Mouse (Mus musculus) B cell, adult 67 days (primary cell): ENCODE data around the gene Trpc1. TPM values are rescaled to one million over a fixed set of nuclear protein-coding genes. Genes with fewer than 3 reads are reported as not detected.

ENCODE experiments used
- total RNA-seq, 2 experiments: library from RNA; stranded (reverse); gene quantifications; 4 replicates each; pipeline ENCODE4 v1.2.4; 2023

Gene Trpc1
- total RNA-seq = under 1 TPM in 1 of 2 experiments, not detected in 1; 0.44 TPM

DNA sequence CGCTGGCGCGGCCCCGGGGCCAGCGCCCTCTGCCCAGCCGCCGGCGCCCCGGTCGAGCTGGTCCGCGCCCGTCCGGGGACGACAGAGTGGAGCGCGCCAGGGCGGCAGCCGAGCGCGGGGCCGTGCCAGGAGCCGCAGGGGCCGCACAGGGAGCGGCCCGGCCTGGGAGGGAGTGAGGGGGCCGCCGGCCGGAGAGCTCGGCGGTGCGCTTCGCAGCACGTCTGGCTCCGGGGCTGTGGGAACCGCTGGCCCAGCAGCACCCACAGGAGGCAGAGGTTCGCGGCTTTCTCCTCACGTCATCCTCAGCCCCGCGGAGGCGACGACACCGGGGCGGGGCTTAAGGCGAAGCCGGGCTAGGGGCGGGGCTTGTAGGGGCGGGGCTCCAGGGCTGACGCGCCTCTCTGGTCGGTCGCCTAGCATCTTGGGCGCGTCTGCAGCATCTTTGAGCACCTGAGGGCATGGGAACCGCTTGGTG is at the start of gene Trpc1:
Trpc1 (minus strand) TSS at position 339 of the 475 bp plus-strand sequence.

Other genes with a start within 250 kb of the Trpc1 start
- gene U2surp, start 238.4 kb downstream of the Trpc1 start, total RNA-seq = 100 to 1,000 TPM; 102 to 111 TPM
- under 1 TPM in 1 of 2 experiments, not detected in 1; 0.32 TPM for gene Paqr9, start 190.7 kb downstream of the Trpc1 start, total RNA-seq
- not detected for gene Pcolce2, start 112.8 kb downstream of the Trpc1 start, total RNA-seq
- gene Pls1, start 94.9 kb upstream of the Trpc1 start, total RNA-seq = 1 to 10 TPM in 1 of 2 experiments, under 1 TPM in 1; 0.70 to 1.8 TPM
- 10 to 100 TPM; 36.3 to 42.7 TPM for gene Atr, start 107.2 kb upstream of the Trpc1 start, total RNA-seq
- 10 to 100 TPM; 54.6 to 56.0 TPM for gene Xrn1, start 204.4 kb upstream of the Trpc1 start, total RNA-seq